Mouse (Mus musculus) brain, embryonic 14.5 days (tissue): Measurements from ENCODE around the gene Mt2.

Source experiments
- CTCF ChIP-seq: fragments of 200-500 bp; IDR thresholded peaks from 2 replicates; pipeline ENCODE4 v1.5.1; 2012; ENCODE audit warnings: inconsistent platforms, mild to moderate bottlenecking, moderate library complexity, borderline replicate concordance; ENCODE audit not compliant: insufficient read depth, insufficient read length; ENCODE audit errors: extremely low read depth
- POLR2A ChIP-seq: fragments of 200-500 bp; IDR thresholded peaks from 2 replicates; pipeline ENCODE4 v1.6.1; 2012; ENCODE audit warnings: mild to moderate bottlenecking, inconsistent platforms, borderline replicate concordance; ENCODE audit not compliant: poor library complexity, insufficient read depth, insufficient read length, severe bottlenecking; ENCODE audit errors: extremely low read depth

GRCm38 (mm10) chr8:94178857-94179712 is 6.6 kb downstream of the Mt2 start, which contains the start of gene Mt1:
- no peak for TF ChIP-seq POLR2A
- TF ChIP-seq CTCF = no peak
